Mouse (Mus musculus): Measurements from ENCODE around the gene Btnl1.

The Btnl1 gene

DNA sequence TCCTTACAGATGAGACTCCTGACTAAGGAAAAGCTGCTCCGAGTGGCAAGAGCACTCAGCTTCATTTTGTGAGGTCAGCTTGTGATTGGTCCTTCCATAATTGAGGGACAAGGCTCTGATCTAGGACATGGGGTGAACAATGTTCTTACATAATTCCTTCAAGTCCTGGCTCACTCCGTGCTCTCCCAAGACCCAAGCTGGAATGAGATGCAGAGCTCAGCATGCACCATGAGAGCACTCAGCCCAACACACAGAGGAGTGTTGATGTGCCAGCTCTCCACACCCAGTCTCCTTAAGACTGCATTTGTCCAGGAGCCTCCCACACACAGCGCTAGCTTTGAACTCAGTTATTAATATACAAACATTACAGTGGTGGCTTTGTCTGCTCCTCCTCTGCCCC is 7.8 kb downstream of the Btnl1 start:
- DNase-seq (ENCODE audit: low spot score): peak; percentile 15

DNA sequence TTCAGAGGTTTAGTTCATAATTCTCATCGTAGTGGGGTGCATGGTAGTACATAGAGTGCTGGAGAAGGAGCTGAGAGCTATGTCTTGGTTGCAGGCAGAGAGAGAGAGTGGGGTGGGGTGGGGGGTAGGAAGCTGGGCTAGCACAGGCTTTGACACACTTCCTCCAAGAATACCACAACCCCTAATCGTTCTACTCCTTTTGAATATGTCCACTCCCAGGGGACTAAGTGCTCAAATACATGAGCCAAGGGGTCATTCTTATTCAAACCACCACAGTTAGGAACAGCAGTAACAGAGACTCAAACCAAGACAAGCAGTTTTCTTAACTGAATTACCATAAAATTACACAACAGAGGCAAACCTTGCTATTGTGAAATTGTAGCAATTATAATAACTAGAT is 9.7 kb downstream of the Btnl1 start:
- DNase-seq (ENCODE audit: low spot score): no peak

DNA sequence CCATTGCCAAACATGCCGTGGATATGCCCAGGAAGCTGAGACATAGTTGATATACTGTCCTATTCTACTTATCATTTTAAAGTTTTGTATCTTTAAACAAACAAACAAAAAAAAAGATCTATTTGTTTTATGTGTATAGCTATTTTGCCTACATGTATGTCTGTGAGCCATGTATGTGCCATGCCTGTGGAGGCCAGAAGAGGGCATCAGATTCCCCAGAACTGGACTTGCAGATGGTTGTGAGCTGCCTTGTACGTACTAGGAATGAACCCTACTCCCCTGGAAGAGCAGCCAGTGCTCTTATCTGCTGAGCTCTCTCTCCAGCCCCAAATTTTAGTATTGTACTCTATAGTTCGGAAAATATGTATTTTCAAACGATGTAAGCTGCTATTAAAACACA is 11.6 kb downstream of the Btnl1 start:
- no peak for DNase-seq (ENCODE audit: low spot score)

DNA sequence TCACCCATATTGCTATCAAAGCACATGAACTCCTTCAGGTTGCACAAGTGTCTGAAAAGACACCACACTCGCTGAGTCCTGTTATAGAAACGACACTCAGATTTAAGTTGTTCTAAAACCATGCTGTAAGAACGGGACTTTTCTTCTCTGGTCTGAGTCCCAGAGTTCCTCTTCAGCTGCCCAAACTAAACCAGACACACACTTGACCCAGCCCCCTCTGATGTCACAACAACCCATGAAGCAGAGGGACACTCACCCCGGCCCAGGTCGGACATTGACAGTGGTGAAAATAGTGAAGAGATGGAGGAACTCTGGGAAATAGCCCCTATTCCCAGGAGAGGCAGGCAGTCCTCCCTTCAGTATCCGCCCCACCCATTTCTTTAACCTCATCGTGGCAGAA is 14.6 kb downstream of the Btnl1 start:
- DNase-seq (ENCODE audit: low spot score): no peak

DNA sequence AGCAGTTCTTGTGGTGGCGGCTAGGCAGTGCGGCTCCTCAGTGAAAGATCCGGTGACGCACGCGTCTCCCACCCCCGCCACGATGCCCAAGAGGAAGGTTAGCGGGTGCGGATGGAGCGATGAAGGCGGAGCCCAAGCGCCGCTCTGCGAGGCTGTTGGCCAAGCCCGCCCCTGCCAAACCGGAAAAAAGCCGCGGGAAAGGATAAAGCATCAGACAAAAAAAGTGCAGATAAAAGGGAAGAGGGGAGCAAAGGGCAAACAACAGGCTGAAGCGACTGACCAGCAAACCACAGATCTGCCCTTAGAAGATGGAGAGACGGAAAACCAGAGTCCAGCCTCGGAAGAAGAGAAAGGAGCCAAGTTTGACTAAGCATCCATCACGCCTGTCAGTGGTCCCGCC is 15.4 kb downstream of the Btnl1 start:
- DNase-seq (ENCODE audit: low spot score): no peak

DNA sequence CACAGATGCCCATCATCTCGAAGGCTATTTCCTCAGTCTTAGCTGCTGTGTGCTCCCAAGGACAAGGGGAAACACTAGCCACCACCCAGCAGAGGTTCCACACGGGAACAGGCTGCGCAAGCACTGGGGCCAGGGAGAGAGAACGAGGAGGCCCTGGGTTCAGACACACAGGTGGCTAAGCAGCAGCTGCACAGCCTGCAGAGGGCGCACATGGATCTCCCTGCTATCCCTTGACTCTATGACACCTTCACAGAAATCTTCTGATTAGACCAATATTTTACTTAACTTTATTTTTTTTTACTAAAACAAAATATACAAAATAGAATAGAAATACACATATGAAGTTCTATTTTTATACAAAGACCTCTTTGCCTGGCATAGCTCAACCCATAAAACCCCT is 20.4 kb downstream of the Btnl1 start:
- DNase-seq (ENCODE audit: low spot score): no peak

DNA sequence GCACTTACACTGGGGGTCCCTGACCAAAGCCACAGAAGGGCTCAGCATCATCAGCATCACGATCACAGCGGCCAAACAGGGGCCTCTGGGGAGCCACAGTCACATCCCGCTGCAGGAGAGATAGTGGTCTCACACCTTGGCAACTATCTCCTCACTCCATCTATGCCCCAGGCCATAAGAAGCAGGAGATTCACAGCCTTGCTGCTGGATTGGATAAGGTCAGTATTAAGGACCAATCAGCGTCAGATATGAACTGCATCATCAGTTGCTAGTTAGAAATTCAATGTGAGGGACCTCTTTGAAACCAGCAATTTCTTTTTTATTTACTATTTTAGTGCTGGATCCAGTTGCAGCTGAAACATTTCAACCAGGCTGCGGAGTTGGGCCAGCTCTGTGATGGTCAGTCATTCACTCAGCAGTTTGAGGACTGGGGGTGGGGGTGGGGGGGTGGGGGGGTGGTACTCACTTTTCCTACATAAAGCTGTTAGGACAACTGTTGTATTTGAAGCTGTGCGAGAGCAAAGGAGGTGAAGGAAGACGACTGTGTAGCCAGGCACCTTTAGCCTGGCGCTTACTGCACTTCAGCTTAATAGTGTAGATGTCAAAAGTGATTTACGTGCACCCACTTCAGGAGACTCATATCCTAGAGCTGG is 21.3 kb downstream of the Btnl1 start:
- peak; percentile 80 for DNase-seq (ENCODE audit: low spot score)

DNA sequence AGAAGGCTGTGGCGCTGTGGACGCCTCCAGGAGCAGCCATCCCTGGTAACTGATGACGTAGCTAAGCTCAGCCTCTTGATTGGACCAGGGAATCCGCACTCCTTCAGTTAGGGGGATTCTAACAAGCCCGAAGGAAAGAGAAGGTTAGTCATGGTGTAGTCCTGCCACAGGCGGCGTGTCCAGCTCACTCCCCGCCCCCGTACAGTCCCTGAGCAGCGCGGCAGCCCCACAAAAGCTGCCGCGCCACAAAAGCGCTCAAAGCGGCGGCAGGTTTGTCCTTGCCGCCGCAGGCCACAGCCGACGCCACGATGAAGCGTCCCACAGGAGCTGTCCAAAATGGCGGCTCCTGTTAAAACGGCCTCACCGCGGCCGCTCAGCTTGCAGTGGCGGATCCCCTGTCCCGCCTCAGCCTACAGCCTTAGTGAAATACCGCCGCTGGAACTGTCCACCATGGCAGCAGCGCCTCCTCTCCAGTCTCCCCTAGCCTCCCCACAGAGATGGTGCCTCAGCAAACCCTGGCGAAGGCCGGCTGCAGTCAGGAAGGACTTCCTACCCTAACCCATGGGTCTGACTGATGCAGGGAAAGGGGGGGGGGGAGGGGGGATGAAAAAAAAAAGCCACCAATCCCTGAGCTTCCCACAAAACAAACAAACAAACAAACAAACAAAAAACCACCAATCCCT is 21.9 kb downstream of the Btnl1 start, which contains the start of gene BC051142:
BC051142 (plus strand) TSS at position 110 of the 683 bp plus-strand sequence.
- peak; percentile 91 for DNase-seq (ENCODE audit: low spot score)

DNA sequence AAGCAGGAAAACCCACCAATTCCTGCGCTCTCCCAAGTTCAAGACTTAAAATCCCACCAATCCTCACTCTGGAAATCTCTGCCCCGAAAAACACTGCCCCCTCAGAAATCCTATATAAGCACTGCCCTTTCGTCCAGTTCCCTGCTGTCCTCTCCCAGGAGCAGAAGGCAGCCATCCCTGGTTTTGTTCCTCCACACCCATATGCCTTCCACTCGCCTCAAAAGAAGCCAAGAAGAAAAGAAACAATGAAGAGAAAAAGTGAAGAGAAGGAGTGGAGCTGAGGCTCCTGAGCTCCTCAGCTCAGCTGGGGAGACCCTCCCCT is 22.4 kb downstream of the Btnl1 start:
- DNase-seq (ENCODE audit: low spot score): no peak

DNA sequence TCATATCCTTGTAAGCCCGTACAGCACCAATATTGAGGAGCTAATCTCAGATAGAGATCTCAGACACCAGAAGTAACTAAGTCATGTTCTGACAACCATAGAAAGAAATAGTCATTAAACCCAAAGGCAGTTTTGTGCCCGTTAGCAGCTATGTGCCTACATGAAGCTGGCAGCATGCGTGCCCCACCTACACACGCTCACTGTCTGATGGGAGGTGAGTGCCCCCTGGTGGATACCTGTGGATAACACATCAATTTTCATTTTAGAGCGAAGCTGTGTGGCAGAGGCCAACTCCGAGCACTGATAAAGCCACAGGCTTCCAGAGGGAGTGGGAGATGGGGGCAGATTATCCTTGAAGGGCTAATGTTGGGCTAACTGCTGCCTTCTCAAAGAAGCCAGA is 34.2 kb downstream of the Btnl1 start:
- no peak for DNase-seq (ENCODE audit: low spot score)

DNA sequence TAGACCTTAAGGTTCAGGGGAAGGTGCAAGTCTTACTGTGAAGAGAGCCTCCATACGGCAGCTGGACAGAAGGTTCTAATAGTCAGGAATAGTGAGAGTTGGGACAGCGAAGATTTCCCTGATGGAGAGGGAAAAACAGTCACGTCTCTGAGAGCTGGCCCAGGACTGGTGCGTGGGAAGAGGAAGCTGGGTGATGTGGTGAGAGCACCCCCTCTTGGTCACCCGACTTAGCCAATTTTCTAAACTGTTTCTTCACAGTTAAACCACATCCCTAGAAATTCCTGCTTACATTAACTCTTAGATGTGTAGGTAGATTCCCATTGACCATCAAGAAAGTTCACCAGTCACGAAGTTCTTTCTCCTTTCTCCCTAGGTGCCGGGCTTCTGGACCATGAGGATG is 43.1 kb downstream of the Btnl1 start:
- no peak for DNase-seq (ENCODE audit: low spot score)

DNA sequence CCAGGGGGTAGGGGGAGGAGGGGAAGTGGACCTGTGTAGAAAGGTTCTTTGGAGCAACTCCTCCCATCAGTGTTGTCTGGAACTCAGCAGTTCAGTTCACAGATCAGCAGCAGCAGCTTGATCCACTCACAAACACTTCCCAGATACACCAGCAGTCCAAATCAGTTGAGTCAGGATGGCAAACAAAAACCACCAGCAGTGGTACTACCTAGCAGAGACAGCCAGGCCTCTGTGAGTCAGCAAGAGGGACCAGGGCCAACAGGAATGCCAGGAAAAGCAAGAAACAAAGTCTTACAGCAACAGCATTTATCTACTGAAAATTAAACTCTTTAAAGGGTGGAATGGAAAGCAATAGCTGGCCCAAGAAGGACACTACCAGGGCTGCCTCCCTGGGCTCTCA is 50.7 kb downstream of the Btnl1 start:
- DNase-seq (ENCODE audit: low spot score): no peak

Data from testis, postnatal 14 days (tissue).